Mouse (Mus musculus) thymus, postnatal 36 days (tissue): ENCODE measurements around the gene Atxn2.
"Not testable (repeated sequence)": the region's sequence is repeated elsewhere in the genome, so short reads cannot be mapped to it uniquely, and the experiment has no call there.

ENCODE experiments used
- DNase-seq, 2 experiments: peaks; one replicate each; pipeline ENCODE4 v3.0.0; 2022; ENCODE audit warnings: mixed read lengths in 2 of 2

The Atxn2 gene

DNA sequence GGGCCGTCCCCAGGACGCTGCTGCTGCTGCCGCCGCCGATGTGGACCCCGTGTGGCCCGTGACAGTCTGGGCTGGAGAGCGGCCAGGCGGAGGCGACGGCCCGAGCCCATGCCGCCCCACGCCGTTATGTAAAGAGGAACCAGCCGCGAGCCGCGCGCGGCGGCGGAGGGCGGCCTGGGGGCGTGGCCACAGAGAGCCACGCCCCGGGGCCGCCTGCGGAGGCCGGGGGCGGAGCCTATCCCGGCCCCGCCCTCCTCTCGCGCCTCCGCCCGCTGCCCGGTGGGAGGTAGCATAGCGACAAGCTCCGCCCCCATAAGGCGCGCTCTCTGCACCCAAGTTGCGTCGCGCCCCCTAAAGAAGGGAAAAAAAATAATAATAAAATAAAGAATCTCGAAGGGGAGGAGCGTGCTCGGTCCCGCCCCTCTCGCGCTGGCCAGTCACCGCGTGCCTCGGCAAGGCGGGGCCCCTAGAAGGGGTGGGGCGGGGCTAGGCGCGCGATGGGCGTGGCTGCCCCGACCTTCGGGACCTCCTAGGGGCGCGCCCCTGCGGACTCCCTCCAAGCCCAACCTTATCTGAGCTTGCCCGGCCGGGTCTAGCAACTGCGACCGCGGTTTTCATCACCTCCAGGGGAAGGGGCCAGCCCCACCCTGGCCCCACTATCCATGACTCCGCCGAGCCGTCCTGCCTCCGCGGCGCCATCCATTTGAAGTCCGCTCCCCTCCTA, 125.7 kb downstream of the Atxn2 start:
- DNase-seq, result peak; percentile 86 to 88

DNA sequence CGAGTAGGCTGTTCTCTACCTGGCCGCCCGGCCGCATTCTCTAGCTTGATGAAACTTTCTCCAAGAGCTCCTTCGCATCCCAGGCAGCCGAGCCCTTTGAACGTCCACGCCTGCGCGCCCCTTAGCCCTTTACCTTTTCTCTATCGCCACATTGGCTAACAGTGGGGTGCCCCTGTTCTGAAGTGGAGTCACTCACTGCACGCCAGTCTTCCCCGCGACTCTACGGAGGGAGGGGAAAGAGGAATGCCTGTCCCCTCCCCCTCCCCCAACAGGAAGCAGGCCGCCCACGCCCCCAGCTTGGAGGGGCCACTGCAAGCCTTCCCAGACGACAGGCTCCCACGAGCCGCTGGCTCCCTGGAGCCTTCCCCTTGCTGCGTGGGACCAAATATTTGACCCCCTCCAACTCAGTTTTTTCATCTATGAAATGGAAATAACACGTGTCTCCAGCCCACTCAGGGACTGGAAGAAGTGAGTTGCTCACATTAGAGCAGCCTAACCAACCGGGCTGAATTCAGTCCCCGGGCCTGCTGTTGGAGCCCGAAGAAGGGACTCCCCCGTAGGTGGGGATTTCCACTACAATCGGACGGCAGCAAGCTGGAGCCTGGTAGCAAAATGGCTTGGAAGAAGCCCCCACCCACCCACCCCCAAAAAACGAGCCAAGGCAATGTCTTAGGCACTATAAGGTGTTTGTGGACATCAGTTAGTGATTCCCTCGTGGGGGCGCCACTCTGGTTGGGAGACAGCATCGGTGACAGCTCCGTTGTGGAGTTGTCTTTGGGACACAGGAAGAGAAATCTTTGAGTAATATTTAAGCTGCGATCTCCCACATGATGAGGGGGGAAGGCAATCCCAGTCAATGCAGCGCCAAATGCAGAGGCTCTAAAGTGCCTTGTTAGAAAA, 126.6 kb downstream of the Atxn2 start, which contains the start of gene Sh2b3:
Gene Sh2b3 (minus strand): TSS at position 206 of the 900 bp plus-strand sequence.
- peak; percentile 69 to 75 for DNase-seq

DNA sequence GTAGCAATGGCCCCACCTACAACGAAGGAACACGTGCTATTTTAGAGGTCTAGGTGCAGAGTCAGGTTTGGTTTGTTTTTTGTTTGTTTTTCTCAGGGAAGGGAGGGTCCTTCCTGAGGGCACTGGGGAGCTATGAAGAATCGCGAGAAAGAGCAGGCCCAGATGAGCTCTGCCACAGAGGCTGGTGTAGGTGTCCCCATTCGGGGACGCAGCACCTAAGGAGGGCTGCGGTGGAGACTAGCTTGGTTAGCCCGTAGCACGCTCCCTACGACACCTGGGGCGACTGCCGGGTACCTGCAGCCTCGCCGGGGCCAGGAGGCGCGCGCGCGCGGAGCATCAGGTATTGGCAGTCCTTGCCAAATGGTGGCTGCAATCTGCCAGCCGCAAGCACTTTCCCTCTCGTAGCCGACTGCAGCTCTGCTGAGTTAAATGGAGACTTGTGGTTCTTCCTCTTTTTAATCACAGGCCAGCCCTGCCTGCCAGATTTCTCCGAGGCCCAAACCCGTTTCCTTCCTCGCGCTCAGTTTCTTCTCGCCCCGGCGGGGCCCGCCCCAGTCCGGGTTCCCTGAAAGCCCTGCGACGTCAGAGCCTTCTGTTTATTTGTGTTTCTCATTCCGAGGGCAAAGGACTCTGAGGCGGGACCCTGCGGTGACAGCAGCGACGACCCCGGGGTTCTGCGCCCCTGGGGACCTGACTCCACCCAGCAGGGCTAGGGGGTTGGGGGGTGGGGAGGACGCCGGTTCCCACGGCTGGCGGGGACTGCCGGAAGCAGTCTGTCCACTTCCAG, 127.4 kb downstream of the Atxn2 start:
- peak; percentile 54 to 57 for DNase-seq

DNA sequence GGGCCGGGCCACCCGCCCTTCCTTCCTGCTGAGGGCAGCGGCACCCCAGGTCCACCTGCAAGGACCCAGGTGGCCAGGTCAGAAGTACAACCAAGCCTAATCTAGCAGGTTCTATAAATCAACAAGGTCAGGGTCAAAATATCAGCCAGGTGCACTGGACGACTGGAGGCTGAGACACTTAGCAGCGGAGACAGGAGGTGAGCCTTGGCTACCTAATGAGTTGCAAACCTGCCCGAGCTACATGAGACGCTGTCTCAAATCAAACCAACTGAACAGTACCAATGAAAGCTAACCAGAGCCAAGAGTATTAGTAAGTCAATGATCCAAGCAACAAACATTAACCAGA, 128.0 kb downstream of the Atxn2 start:
- DNase-seq, result no peak

DNA sequence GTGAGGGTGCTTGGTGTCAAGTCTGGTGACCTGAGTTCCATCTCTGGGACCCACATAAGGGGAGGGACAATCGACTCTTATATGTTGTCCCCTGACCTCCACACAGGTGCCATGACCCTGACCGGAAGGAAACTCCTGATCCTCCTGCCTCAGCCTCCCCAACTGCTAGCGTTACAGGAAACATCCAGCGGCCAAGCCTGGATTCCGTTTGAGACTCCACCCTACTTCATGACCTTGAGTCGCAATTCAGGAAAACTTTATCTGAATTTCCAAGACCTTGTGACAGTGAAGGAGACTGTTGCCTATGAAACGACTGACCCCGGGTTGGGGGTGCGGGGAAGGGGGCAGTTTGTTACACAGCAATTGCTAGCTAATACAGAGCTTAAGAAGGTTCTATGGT, 130.4 kb downstream of the Atxn2 start:
- no peak for DNase-seq

DNA sequence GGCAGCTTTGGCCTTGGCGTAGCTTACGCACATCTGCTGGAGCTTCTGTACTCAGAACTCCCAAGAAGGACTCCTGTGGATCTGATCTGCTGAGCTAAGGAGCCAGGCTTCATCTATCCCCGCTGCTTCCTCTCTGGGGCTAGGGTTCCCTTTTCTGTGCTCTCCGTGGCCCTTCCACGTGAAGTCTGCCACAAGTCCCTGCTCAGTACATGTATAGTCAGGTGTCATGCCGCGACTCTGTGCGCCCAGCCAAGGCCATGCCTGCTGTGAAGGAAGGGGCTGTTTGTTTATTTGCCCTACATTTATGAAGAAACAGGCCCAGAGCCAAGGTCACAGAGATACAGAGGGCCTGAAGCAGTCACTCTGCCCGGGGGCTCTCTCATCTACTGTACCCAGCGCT, 130.8 kb downstream of the Atxn2 start:
- no peak for DNase-seq

DNA sequence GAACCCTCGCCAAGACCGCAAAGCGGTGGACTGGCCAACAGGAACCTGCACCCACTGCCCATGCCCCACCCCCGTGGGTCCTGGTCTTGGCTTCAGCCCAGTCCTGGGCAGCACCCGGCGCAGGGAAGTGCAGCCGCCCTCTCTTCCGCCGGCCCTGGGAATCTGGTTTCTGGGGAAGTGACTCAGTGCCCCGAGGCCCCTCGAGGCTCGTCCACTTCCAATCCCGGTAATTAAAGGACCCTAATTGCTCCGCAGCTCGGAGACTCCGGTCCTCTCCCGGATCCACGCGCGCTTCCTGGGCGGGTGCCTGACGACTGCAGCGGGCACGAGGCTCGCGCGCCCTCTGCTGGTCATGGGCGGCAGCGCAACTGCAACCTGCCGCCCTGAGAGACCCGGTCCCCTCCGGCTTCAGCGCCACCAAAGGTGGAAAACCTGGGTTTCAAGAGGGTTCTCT, 131.6 kb downstream of the Atxn2 start:
- DNase-seq, result peak; percentile 85 to 86

DNA sequence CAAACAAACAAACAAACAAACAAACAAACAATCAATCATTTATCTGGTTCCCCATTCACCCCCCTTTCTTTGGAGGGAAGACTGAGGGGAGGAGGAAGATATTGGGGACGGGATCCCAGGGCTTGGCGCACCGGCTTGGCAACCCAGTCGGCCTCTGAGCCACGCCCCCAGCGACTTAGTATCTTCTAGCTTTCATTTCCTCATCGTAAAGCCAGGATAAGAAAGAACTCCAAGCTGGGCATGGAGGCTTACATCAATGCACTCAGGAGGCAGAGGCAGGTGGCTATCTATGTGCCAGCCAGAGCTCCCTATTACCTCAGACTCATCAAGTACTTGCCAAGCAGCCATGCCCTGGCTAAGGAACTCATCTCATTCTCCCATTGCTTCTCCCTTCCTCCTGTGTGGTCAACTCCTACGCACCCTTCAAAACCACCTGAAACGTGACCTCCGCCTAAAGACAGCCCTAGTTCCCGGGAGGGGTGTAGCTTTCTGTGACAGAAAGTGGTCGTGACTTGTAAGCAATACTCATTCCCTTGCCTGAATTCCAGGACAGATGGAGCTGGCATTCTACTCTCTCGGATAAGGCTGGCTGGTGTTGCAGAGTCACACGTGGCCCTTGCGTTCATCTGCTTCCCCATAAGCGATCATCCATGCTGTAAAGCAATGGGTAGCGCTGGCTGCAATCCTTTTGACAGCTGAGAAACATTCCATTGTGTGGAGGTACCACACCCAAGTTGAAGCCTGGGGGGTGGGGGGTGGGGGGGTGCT, 132.2 kb downstream of the Atxn2 start:
- DNase-seq, result no peak

DNA sequence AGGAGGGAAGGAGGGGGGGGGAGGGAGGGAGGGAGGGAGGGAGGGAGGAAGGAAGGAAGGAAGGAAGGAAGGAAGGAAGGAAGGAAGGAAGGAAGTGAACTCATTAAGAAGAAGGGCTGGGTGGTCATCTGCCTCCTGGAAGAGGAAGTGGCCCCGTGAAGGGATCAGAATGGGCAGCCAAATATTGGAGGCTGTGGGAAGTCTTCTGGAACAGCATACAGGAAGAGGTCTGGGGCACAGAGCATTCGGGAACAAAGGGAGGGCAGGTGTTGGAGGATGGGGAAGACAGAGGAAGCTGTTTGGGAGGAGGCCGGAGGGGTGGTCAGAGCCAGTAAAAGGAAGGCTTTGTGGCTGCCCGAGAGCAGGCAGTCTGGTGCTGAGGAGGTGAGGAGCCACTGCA, 134.2 kb downstream of the Atxn2 start:
- DNase-seq, result no peak

DNA sequence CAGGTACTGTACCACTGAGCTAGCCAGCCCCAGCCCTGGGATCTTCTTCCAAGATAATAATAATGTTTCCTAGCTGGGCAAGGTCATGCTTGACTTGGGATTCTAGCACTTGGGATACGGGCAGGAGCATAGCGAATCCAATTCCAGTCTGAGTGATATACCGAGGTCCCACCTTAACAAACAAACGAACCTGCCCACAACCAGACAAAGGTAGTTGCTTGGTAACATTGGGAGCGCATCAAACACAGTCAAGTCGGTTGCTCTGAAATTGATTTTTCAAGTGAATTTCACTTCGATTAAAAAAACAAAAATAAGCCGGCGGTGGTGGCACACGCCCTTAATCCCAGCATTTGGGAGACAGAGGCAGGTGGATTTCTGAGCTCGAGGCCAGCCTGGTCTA, 135.2 kb downstream of the Atxn2 start:
- DNase-seq, result no peak

DNA sequence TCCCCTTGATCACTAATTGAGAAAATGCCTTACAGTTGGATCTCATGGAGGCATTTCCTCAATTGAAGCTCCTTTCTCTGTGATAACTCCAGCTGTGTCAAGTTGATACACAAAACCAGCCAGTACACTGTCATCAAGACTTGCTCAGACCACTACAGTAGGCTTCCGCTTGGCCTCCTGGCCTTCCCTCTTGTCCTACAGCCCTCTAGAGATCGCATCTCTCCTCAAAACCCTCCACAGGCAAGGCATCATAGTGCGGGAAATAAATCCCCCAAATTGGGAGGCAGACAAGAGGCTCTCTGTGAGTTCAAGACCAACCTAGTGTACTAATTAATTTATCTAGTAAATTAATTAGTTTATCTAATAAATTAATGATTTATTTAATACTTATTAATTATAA, 136.1 kb downstream of the Atxn2 start:
- DNase-seq, result not testable (repeated sequence)

DNA sequence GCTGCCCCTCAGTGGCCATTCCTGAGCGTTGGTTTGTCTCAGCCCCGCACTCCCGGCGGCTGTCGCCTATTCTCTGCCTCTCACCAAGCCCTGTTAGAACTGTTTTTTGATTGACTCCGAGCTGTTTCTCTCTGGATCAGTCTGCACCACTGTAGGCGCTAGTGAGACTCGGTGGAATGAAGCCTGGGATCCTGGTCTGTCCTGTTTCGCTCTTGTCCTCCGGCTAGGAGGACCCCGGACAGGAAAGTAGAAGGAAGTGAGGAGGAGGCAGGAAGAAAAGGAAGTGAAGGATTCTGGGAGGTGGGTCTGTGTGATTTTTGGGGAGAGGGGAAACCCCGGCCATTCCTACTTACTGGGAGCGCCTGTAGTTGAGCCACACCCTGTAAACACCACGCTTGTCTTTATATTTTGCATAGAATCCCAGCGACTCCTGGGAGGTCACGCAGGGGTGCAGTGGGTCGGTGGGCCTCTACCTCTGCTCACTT, 136.9 kb downstream of the Atxn2 start:
- peak; percentile 43 to 48 for DNase-seq

DNA sequence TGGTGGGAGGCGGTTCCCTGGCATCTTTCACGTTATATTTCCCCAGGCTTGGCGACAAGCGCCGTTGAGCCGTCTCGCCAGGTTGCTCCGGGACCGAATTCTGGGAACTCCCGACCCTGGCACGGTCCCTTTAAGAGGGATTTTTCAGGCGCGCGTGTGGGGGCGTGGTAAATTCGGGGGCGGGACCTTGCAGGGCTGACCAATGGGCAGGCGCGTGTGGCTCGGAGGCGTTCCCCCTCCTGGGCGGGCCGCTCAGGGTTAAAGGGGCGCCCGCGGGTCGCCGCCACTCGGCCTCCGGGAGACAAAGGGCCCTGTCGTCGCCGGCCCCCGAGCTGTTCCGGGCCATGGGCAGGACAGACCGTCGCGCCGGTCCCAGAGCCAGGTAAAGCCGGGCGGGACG, 137.6 kb downstream of the Atxn2 start, which contains the start of gene Pheta1:
Gene Pheta1 (plus strand): TSS at position 242 of the 400 bp plus-strand sequence.
- peak; percentile 91 to 94 for DNase-seq

DNA sequence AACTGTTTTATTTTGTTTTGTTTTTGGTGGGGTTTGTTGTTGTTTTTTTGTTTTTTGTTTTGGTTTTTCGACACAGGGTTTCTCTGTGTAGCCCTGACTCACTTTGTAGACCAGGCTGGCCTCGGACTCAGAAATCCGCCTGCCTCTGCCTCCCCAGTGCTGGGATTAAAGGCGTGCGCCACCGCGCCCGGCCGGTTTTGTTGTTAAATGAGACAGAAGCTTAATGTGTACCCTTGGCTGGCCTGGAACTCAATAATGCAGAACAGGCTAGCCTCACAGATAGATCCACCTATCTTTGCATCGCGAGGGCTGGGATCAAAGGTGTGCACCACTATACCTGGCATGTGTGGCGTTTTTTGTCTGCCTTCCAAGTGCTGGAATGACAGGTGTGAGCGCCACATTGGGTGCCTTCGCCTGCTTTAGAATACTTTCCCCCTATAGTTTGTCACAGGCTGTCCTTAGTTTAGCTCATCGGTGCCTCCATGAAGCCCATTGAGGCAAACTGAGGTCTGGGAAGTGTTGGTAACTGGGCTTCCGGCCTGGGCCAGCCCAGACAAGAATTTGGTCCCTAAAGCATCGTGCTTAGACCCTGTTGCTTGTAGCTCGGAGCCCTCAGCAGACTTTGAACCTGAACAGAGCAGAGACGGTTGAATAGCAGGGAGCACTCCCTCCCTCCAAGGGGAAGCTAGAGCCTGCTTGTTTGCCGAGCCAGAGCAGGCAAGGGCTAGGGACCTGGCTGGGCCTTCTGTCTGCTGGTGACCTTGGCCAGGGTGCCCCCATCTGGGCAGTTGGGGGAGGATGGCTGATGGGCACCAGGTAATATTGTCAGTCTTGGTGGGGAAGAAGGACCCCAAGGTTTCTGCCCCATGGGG, 138.6 kb downstream of the Atxn2 start:
- no peak for DNase-seq

DNA sequence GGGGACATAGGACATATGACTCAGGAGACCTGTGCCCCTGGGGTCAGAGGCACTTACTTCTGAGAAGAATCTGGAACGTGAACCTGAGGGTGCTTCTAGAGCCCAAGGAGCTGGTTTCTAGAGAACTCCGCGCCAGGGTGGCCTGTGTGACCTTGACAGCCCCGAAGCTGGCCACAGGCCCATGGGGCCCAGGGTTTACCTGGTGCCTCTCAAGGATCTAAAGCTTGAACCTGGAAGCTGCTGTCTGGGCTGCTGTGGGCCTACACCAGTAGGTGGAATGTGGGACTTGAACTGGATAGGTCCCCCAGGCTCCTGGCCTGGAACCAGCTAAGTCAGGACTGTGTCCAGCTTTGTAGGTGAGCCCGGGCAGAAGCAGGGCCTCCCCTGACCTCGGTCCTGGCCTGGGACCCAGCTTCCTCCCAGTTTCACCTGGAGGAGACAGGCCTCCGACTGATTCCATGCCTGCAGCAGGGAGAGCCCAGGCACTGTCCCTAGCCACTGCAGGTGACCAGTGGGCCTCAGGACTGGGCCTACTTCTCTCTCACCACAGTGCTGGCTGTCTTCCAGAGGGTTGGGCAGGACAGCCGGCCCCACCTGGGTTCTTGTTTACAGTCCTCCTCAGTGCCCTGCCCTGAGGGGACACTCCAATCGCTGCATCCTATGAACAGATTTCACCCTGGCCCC, 142.4 kb downstream of the Atxn2 start:
- DNase-seq, result no peak

DNA sequence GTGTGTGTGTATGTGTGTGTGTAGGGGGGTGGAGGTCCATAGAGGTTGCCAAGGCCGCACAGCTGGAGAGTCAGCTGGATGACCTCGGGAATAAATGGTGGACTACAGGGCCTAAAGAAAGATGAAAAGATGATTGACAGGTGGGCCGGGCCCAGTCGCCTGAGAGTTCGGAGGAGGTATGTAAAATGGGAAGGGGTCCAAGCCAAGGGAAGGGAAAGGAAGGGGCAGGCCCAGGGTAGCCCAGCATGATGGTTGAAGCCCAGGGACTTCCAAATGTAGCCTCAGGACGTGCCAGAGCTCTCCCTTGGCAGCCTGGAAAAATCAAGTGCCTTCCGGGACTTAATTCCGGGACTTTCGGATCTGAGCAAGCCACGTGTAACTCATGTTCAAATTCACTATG, 143.6 kb downstream of the Atxn2 start:
- no peak for DNase-seq

DNA sequence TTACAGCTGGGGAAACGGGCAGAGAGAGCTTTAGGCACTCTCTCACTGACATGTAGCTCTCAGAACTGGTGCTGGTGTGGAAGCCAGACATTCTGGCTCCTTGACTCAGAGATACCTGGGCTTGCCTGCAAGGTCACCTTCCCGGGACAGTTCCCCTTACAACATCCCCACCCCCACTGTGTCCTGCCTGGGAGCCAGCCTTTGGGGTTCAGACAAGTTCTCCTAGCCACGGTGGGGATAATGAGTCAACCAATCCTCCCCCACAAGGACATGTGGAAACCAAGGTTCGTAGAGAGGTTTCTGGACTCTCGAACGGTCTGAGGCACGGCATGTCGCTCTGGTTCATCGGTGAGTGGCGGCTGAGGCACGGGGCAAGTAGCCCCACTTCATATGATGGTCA, 145.6 kb downstream of the Atxn2 start:
- DNase-seq, result no peak

DNA sequence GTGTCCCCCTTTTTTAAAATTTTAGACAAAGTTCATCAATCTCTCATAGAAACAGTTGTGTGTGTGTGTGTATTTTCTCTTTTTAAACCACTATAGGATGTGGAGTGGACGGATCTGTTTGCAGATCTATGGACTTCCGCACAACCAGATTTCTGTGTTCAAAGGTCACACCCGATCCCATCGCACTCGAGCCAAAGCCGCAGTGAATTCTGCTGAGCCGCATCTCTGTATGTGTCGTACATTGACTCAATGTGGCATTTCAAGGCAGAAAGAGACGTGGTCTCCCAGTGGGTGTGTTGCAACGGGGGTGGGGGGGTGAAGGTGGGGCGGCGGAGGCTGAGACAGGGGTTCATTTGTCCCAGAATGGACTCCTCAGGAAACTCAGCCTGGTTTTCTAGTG, 147.3 kb downstream of the Atxn2 start:
- DNase-seq, result no peak

DNA sequence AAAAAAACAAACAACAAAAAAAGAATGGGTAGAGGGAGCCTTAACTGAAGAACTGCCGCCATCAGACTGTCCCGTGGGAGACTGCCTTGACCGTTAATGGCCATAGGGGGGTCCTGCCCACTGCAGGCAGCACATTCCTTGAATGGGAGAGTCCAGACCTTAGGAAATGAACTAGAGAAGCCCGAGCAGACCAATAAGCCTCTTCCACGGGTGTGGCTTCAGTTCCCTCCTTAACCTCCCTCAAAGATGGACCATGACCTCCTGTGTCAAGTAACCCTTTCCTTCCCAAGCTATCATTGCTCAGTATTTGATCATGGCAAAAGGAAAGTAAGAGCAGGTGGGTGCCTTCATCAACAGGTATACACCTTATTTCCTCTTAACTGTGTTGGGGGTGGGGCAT, 150.8 kb downstream of the Atxn2 start:
- no peak for DNase-seq

DNA sequence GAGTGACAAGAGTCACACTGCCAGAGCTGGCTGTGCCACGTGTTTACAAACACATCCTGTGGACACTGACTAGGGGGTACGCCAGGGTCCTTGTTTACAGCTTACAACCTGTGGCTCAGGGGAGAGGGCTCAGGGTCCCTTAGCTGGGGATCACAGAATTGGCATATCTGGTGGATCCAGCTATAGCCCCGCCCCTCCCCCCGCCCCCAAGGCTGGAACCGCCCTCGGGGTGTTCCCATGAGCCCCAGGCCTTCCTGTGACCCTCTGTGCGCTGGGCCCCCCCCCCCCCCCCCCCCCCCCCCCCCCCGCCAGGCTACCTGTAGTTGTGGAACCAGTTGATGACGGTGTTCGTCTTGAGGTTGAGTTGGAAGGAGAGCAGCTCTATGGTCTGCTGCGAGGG, 153.2 kb downstream of the Atxn2 start:
- no peak for DNase-seq
